16 mouse cellular contexts compared by ENCODE assay signal in genomic region chr19:29238171-29238570, GRCm38 (mm10). TPM values are rescaled to one million over a fixed set of nuclear protein-coding genes. Genes with fewer than 3 reads are reported as not detected.
DNase-seq lines count a peak whose midpoint lies in the region; ATAC-seq lines count a peak whose summit lies in the region.
"Had no signal": no experiment of that assay in that cellular context is flagged by ENCODE, and none has a peak within 500 bp of the region (broad histone marks: within the 10 kb centered on the region; RNA-seq: fewer than 3 reads in every experiment).

No protein-coding gene starts in this region.

- WGBS in heart, embryonic 14.5 days: 27% methylated on average over 9 of the region's 9 CpGs
- WGBS in kidney, embryonic 16.5 days: 40% methylated on average over 9 of the region's 9 CpGs

- peak overlapping the region in 1 of 2 experiments; percentile 6; a peak in 1 of 4 replicates for H3K27ac ChIP-seq in heart, embryonic 14.5 days (replicated peaks in 1 of 2; ENCODE audit: control insufficient read depth in 1 of 2, insufficient read depth in 1 of 2, low read depth in 2 of 2, low read length in 2 of 2)
- no peak overlapping the region for H3K27ac ChIP-seq in kidney, embryonic 16.5 days (ENCODE audit: low read length)
- H3K27ac ChIP-seq: embryonic facial prominence, embryonic 15.5 days; liver, embryonic 14.5 days had no signal

- no peak for ATAC-seq in heart, embryonic 14.5 days (ENCODE audit: insufficient number of reproducible peaks, insufficient read depth, low FRiP score, low read depth)
- no peak for ATAC-seq in kidney, embryonic 16.5 days (ENCODE audit: low FRiP score, low TSS enrichment)
- ATAC-seq: inflammation-experienced regulatory T-cells, adult 6 months had no signal

- no peaks in the 10 kb centered on the region for H3K9me3 ChIP-seq in heart, embryonic 14.5 days (ENCODE audit: control insufficient read depth, low read length)
- no peaks in the 10 kb centered on the region for H3K9me3 ChIP-seq in kidney, embryonic 16.5 days (ENCODE audit: low read length)
- H3K9me3 ChIP-seq: embryonic facial prominence, embryonic 15.5 days; megakaryocyte, embryonic 14.5 days had no signal

- H3K27me3 ChIP-seq in heart, embryonic 14.5 days (ENCODE audit: control insufficient read depth, insufficient read depth, low read length): no peaks in the 10 kb centered on the region
- no peaks in the 10 kb centered on the region; the same call in 1 of the 2 replicates for H3K27me3 ChIP-seq in kidney, embryonic 16.5 days (ENCODE audit: insufficient read depth, low read length)
- H3K27me3 ChIP-seq: embryonic facial prominence, embryonic 15.5 days; megakaryocyte, embryonic 14.5 days had no signal

- H3K4me2 ChIP-seq in heart, embryonic 14.5 days (ENCODE audit: low read length): peak overlapping the region; percentile 26; the same call in 1 of the 2 replicates
- peak overlapping the region; percentile 28; the same call in 1 of the 2 replicates for H3K4me2 ChIP-seq in kidney, embryonic 16.5 days (replicated peaks; ENCODE audit: low read depth, low read length)
- H3K4me2 ChIP-seq: embryonic facial prominence, embryonic 15.5 days had no signal

- H3K4me3 ChIP-seq in heart, embryonic 14.5 days (ENCODE audit: control insufficient read depth in 1 of 2, insufficient read depth in 1 of 2, low read depth in 1 of 2, low read length in 2 of 2): no peak overlapping the region
- no peak overlapping the region for H3K4me3 ChIP-seq in kidney, embryonic 16.5 days (ENCODE audit: low read length)
- H3K4me3 ChIP-seq: embryonic facial prominence, embryonic 15.5 days; megakaryocyte, embryonic 14.5 days had no signal

- H3K4me1 ChIP-seq in heart, embryonic 14.5 days (ENCODE audit: control insufficient read depth in 2 of 2, insufficient read depth in 2 of 2, low read length in 2 of 2): peaks cover 19 to 32% of the 10 kb centered on the region in 2 experiments
- H3K4me1 ChIP-seq in kidney, embryonic 16.5 days (ENCODE audit: insufficient read depth, low read length): peaks cover 8% of the 10 kb centered on the region; the same call in 1 of the 2 replicates

- H3K9ac ChIP-seq in heart, embryonic 14.5 days (ENCODE audit: low read length): no peak overlapping the region
- no peak overlapping the region for H3K9ac ChIP-seq in kidney, embryonic 16.5 days (replicated peaks; ENCODE audit: low read length)
- H3K9ac ChIP-seq: embryonic facial prominence, embryonic 15.5 days; liver, embryonic 14.5 days had no signal

- no peaks in the 10 kb centered on the region for H3K36me3 ChIP-seq in heart, embryonic 14.5 days (ENCODE audit: control insufficient read depth, insufficient read depth, low read length)
- no peaks in the 10 kb centered on the region for H3K36me3 ChIP-seq in kidney, embryonic 16.5 days (ENCODE audit: insufficient read depth, low read length)
- H3K36me3 ChIP-seq: embryonic facial prominence, embryonic 15.5 days had no signal

- DNase-seq in heart, adult 18-20 months: no peak
- no peak for DNase-seq in kidney, adult 11 months
- DNase-seq in kidney, postnatal 14 days: peak; percentile 24
- peak; percentile 46 for DNase-seq in mesoderm, embryonic 11.5 days (ENCODE audit: low read depth, low spot score)
- no peak for DNase-seq in adrenal gland, postnatal 4 days (ENCODE audit: low spot score in 2 of 2)
- DNase-seq: cerebellum, adult 18-20 months; gastrocnemius, postnatal 14 days; layer of hippocampus, adult 9-11 months; right cerebral cortex, postnatal 14 days; thymus, adult 18-20 months had no signal

RNA-seq across cellular contexts. Expression of gene Jak2, which starts 13.5 kb away (rescaled TPM):
- 11.1 and 11.5 TPM in 2 replicates for polyA plus RNA-seq in heart, embryonic 14.5 days (2014; fragmentation: Nextera tagmentation; extraction: Ambion mirVana)
- 10 to 100 TPM; 16.2 to 20.1 TPM for total RNA-seq in heart, adult 18-20 months (2021)
- polyA plus RNA-seq in kidney, embryonic 16.5 days (2015; fragmentation: Nextera tagmentation; extraction: Ambion mirVana): 4.6 and 5.7 TPM in 2 replicates
- total RNA-seq in adrenal gland, postnatal 4 days (2021): 10 to 100 TPM; 25.6 to 25.9 TPM

Comparison
In these comparisons a context has a peak if more than half of its experiments do, and no peak if none do; other contexts are left out.
1. DNase-seq: peak in kidney, postnatal 14 days (single experiment) and mesoderm, embryonic 11.5 days (single experiment); none in heart, adult 18-20 months (0 of 2), kidney, adult 11 months (single experiment) and adrenal gland, postnatal 4 days (0 of 2).